In genomic region chr17:28000389-28000788, GRCm38 (mm10) we compare ENCODE assay signal across 9 mouse cellular contexts.
DNase-seq lines count a peak whose midpoint lies in the region; ATAC-seq and TF ChIP-seq lines count a peak whose summit lies in the region.
"Had no signal": no experiment of that assay in that cellular context is flagged by ENCODE, and none has a peak within 500 bp of the region (broad histone marks: within the 10 kb centered on the region; RNA-seq: fewer than 3 reads in every experiment).

No protein-coding gene starts in this region.

- H3K4me1 ChIP-seq in kidney, embryonic 15.5 days, result peaks cover 21% of the 10 kb centered on the region
- peaks cover 23% of the 10 kb centered on the region for H3K4me1 ChIP-seq in ES-Bruce4 (ENCODE audit: control insufficient read depth, insufficient read depth, low read length)
- peaks cover 51% of the 10 kb centered on the region for H3K4me1 ChIP-seq in limb, embryonic 12.5 days (replicated peaks)

- no peaks in the 10 kb centered on the region for H3K9me3 ChIP-seq in kidney, embryonic 15.5 days (replicated peaks)
- no peaks in the 10 kb centered on the region for H3K9me3 ChIP-seq in ES-Bruce4 (replicated peaks; ENCODE audit: control insufficient read depth, insufficient read depth, low read length, poor library complexity, severe bottlenecking)
- H3K9me3 ChIP-seq in limb, embryonic 12.5 days, result no peaks in the 10 kb centered on the region

- 58% methylated on average over 4 of the region's 4 CpGs for WGBS in kidney, embryonic 15.5 days
- 85% methylated on average over 4 of the region's 4 CpGs for WGBS in limb, embryonic 12.5 days

- H3K4me3 ChIP-seq in kidney, embryonic 15.5 days (replicated peaks), result no peak overlapping the region
- H3K4me3 ChIP-seq in ES-Bruce4 (ENCODE audit: low read depth, low read length), result no peak overlapping the region
- H3K4me3 ChIP-seq in limb, embryonic 12.5 days (replicated peaks), result no peak overlapping the region

- no peak overlapping the region for H3K4me2 ChIP-seq in kidney, embryonic 15.5 days
- H3K4me2 ChIP-seq in limb, embryonic 12.5 days, result no peak overlapping the region
- H3K4me2 ChIP-seq: heart, embryonic 11.5 days had no signal

- no peak for TF ChIP-seq POLR2A in ES-Bruce4 (IDR thresholded peaks at IDR 0.05; ENCODE audit: insufficient read depth, low read length)

- TF ChIP-seq EP300 in ES-Bruce4 (IDR thresholded peaks at IDR 0.05; ENCODE audit: insufficient read depth, low read depth, low read length), result 0 out of 2 replicates have a peak, but pooled peaks have one; percentile 9

- H3K27me3 ChIP-seq in kidney, embryonic 15.5 days, result no peaks in the 10 kb centered on the region
- no peaks in the 10 kb centered on the region for H3K27me3 ChIP-seq in ES-Bruce4 (ENCODE audit: control insufficient read depth, insufficient read depth, low read length, poor library complexity, severe bottlenecking)
- H3K27me3 ChIP-seq in limb, embryonic 12.5 days, result no peaks in the 10 kb centered on the region

- DNase-seq in kidney, adult 11 months, result no peak
- peak; percentile 50 for DNase-seq in Muller cell, postnatal 12 days (ENCODE audit: inconsistent ontology term)
- no peak for DNase-seq in adrenal gland, adult (ENCODE audit: inconsistent age in 2 of 2, low spot score in 1 of 2)
- no peak for DNase-seq in cerebellum, adult 9-10 months
- DNase-seq: lung, adult 2 months had no signal

- peaks cover 25% of the 10 kb centered on the region for H3K36me3 ChIP-seq in kidney, embryonic 15.5 days
- H3K36me3 ChIP-seq in ES-Bruce4 (ENCODE audit: control insufficient read depth, insufficient read depth, low read length, poor library complexity, severe bottlenecking), result no peaks in the 10 kb centered on the region
- peaks cover 39% of the 10 kb centered on the region for H3K36me3 ChIP-seq in limb, embryonic 12.5 days

- H3K27ac ChIP-seq in kidney, embryonic 15.5 days, result peak overlapping the region; percentile 15; the same call in 1 of the 2 replicates
- H3K27ac ChIP-seq in ES-Bruce4 (ENCODE audit: insufficient read depth, low read length), result peak overlapping the region; percentile 54
- peak overlapping the region; percentile 81 for H3K27ac ChIP-seq in limb, embryonic 12.5 days

- no peak for ATAC-seq in kidney, embryonic 15.5 days (replicated peaks; ENCODE audit: low FRiP score)
- ATAC-seq in limb, embryonic 12.5 days (ENCODE audit: insufficient number of reproducible peaks, insufficient read depth, low FRiP score, low TSS enrichment, low read depth), result no peak

- no peak overlapping the region for H3K9ac ChIP-seq in kidney, embryonic 15.5 days
- no peak overlapping the region for H3K9ac ChIP-seq in ES-Bruce4 (ENCODE audit: low read depth, poor library complexity, severe bottlenecking)
- 0 out of 2 replicates have a peak overlapping the region, but pooled peaks have one; percentile 34 for H3K9ac ChIP-seq in limb, embryonic 12.5 days (replicated peaks)

- TF ChIP-seq CTCF in ES-Bruce4 (IDR thresholded peaks at IDR 0.05; ENCODE audit: low read depth, low read length), result no peak

Comparison
In these comparisons a context has a peak if more than half of its experiments do, and no peak if none do; other contexts are left out.
1. H3K27ac ChIP-seq: peak in every context shown above with its lines; median percentile 81 in limb, embryonic 12.5 days; 54 in ES-Bruce4; 15 in kidney, embryonic 15.5 days.